Mouse (Mus musculus) cerebellum, adult 18-20 months (tissue): ENCODE results near the gene Olfr1375.
"Not testable (repeated sequence)": the region's sequence is repeated elsewhere in the genome, so short reads cannot be mapped to it uniquely, and the experiment has no call there.

Experiments
- DNase-seq, 2 experiments: peaks; one replicate each; pipeline ENCODE4 v3.0.0; 2021

The Olfr1375 gene

GRCm38 (mm10) chr11:51047809-51048208 lies at the start of gene Olfr1375:
Gene Olfr1375 (plus strand): TSS chr11:51048109.
- not testable (repeated sequence) for DNase-seq

- DNase-seq = no peak
Measured at GRCm38 (mm10) chr11:51003296-51003695, 44.6 kb upstream of the Olfr1375 start, which contains the start of gene Olfr51. Gene Olfr51 (plus strand): TSS chr11:51003596.

- DNase-seq = peak in 1 of 2 experiments; percentile 4
Measured at GRCm38 (mm10) chr11:51011821-51012220, 36.1 kb upstream of the Olfr1375 start.

- no peak for DNase-seq
Measured at GRCm38 (mm10) chr11:51013936-51014335, 34.0 kb upstream of the Olfr1375 start, which contains the start of gene Olfr54. Gene Olfr54 (plus strand): TSS chr11:51014236.

GRCm38 (mm10) chr11:51016341-51016740 lies 31.6 kb upstream of the Olfr1375 start:
- no peak for DNase-seq

GRCm38 (mm10) chr11:51026811-51027210 lies 21.1 kb upstream of the Olfr1375 start:
- DNase-seq = not testable (repeated sequence)

GRCm38 (mm10) chr11:51029381-51029780 lies 18.5 kb upstream of the Olfr1375 start:
- DNase-seq = not testable (repeated sequence)

- DNase-seq = no peak
Measured at GRCm38 (mm10) chr11:51030225-51030624, 17.7 kb upstream of the Olfr1375 start.

GRCm38 (mm10) chr11:51032851-51033250 lies 15.1 kb upstream of the Olfr1375 start:
- peak in 1 of 2 experiments; percentile 16 for DNase-seq

GRCm38 (mm10) chr11:51034141-51034540 lies 13.8 kb upstream of the Olfr1375 start:
- DNase-seq = not testable (repeated sequence)

GRCm38 (mm10) chr11:51035951-51036350 lies 12.0 kb upstream of the Olfr1375 start:
- DNase-seq = no peak

GRCm38 (mm10) chr11:51044776-51045175 lies 3.1 kb upstream of the Olfr1375 start:
- not testable (repeated sequence) for DNase-seq

GRCm38 (mm10) chr11:51051678-51052077 lies 3.8 kb downstream of the Olfr1375 start:
- DNase-seq = no peak

GRCm38 (mm10) chr11:51053230-51053629 lies 5.3 kb downstream of the Olfr1375 start:
- DNase-seq = no peak

GRCm38 (mm10) chr11:51059151-51059571 lies 11.3 kb downstream of the Olfr1375 start, which contains the start of gene Zfp354a:
Gene Zfp354a (plus strand): TSS chr11:51059257.
- DNase-seq = peak; percentile 87 to 88

GRCm38 (mm10) chr11:51059640-51060039 lies 11.7 kb downstream of the Olfr1375 start:
- DNase-seq = no peak

- DNase-seq = no peak
Measured at GRCm38 (mm10) chr11:51060981-51061380, 13.1 kb downstream of the Olfr1375 start.

- no peak for DNase-seq
Measured at GRCm38 (mm10) chr11:51063276-51063675, 15.4 kb downstream of the Olfr1375 start.

GRCm38 (mm10) chr11:51063841-51064240 lies 15.9 kb downstream of the Olfr1375 start:
- DNase-seq = no peak

- DNase-seq = no peak
Measured at GRCm38 (mm10) chr11:51084527-51084926, 36.6 kb downstream of the Olfr1375 start.

GRCm38 (mm10) chr11:51085269-51085668 lies 37.4 kb downstream of the Olfr1375 start:
- DNase-seq = no peak
